Mouse (Mus musculus) E14TG2a.4 (cell line): ENCODE data around the gene Ss18l1.
A peak's percentile ranks its signal among the peaks of the same experiment; 100 is the strongest.

ENCODE experiments used
- H3K27me3 ChIP-seq: 2 replicates; pipeline ENCODE4 v1.6.1; 2014; ENCODE audit warnings: low read length, control low read depth; ENCODE audit not compliant: insufficient read depth
- H3K36me3 ChIP-seq: 2 replicates; pipeline ENCODE4 v1.6.1; 2014; ENCODE audit warnings: low read length, control low read depth; ENCODE audit not compliant: insufficient read depth
- H3K4me1 ChIP-seq: replicated peaks from 2 replicates; pipeline ENCODE4 v1.6.1; 2014; ENCODE audit warnings: low read depth, low read length, control low read depth
- H3K4me3 ChIP-seq: replicated peaks from 2 replicates; pipeline ENCODE4 v1.5.1; 2014; ENCODE audit warnings: mild to moderate bottlenecking, low read length
- H3K9me3 ChIP-seq: 2 replicates; pipeline ENCODE4 v1.6.1; 2014; ENCODE audit warnings: low read length, control low read depth
- CTCF ChIP-seq: conservative IDR thresholded peaks from 2 replicates; pipeline ENCODE4 v1.5.1; 2014; ENCODE audit warnings: low read length
- NANOG ChIP-seq: IDR thresholded peaks from 2 replicates; pipeline ENCODE4 v1.6.1; 2014; ENCODE audit warnings: borderline replicate concordance, low read length, mixed read lengths
- POU5F1 ChIP-seq: IDR thresholded peaks from 2 replicates; pipeline ENCODE4 v1.6.1; 2014; ENCODE audit warnings: low read length, borderline replicate concordance

Ss18l1 gene

DNA sequence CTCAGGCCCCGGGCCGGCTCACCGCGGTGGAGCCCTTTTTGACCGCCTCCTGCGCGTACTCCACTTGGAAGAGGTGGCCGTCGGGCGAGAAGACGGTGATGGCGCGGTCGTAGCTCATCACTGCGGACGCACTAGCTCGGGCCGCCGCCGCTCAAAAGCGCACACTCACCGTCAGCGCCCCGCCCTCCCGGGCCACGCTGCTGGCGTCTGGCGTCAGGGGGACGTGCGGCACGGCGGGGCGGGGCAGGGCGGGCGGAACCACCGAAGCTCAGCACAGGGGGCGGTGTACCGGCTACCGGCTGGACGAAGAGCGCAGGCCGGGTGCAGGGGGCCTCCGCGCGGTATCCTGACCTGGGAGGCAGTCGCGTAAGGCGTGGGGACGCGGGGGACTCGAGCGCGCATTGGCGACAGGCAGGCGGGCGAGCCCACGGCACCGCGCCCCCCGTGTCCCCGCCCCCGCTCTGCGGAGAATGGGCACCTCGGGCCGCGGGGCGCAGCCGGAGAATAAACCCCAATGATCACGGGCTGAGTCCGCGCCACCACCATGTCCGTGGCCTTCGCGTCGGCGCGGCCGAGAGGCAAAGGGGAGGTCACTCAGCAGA lies at the start of gene Ss18l1, which contains the start of gene Psma7:
TSS of gene Ss18l1 (plus strand) at position 254 of the 602 bp plus-strand sequence.
TSS of gene Psma7 (minus strand) at position 178 of the 602 bp plus-strand sequence.
- Histone ChIP-seq H3K4me3 (peak within 1 kb of the TSS; percentile 99), H3K4me1 (peaks cover 59% of the 10 kb centered on the region), H3K9me3 (no peaks in the 10 kb centered on the region), H3K36me3 (peaks cover 35% of the 10 kb centered on the region), H3K27me3 (peaks cover 17% of the 10 kb centered on the region)
- no peak for TF ChIP-seq NANOG

DNA sequence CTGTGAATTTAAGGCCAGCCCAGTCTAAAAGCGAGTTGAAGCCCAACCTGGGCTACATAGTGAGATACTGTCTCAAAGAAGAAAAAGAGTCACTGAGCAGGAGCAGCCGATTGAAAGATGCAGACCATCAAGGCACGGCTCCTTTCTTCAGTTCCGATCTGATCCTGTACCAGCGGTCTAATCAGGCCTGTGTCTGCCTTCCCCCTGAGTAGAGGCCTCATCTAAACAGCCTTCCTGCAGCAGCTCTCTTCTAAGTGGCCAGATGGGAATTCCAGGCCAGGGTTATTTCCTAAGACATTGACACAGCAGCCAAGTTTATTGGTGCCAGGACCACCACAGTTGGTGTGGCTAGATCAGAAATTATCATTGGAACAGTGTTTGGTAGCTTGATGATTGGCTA lies 49.2 kb upstream of the Ss18l1 start:
- TF ChIP-seq NANOG, result no peak
- TF ChIP-seq CTCF, result no peak
- no peak for TF ChIP-seq POU5F1
- Histone ChIP-seq H3K36me3 (no peaks in the 10 kb centered on the region), H3K9me3 (no peaks in the 10 kb centered on the region), H3K27me3 (no peaks in the 10 kb centered on the region), H3K4me1 (peaks cover 39% of the 10 kb centered on the region), H3K4me3 (no peak overlapping the region)

DNA sequence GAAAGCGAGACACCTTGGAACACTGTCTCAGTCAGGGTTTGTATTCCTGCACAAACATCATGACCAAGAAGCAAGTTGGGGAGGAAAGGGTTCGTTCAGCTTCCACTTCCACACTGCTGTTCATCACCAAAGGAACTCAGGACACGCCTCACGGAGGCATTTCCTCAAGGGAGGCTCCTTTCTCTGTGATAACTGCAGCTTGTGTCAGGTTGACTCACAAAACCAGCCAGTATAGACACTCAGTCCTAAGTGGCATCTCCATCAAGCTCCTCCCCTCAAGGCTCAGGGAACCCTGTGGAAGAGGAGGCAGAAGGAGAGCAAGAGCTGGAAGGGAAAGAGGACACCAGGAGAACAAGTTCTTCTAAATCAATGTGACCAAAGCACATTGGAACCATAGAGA lies 43.9 kb upstream of the Ss18l1 start:
- no peaks in the 10 kb centered on the region for H3K27me3 ChIP-seq
- H3K9me3 ChIP-seq, result no peaks in the 10 kb centered on the region
- no peak overlapping the region for H3K4me3 ChIP-seq
- peaks cover 17% of the 10 kb centered on the region for H3K4me1 ChIP-seq
- no peak for TF ChIP-seq NANOG
- TF ChIP-seq POU5F1, result no peak
- no peak for TF ChIP-seq CTCF
- no peaks in the 10 kb centered on the region for H3K36me3 ChIP-seq

DNA sequence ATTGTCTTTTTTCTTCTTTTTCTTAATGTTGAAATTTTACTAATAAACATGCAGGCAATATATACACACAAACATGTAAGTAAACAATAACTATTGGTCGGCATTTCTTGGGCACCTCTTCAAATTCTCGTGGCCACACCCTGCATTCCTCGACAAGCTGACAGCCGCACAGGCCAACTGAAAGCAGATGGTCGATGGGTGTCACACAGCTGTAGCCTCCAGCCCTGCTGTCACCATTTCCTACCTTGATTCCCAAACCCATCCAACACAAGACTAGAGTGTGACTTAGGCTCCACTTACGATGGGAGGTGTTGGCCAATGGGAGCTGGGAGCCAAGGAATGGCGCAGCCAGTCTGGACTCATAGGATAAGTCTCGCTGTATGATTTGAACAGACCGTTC lies 40.7 kb upstream of the Ss18l1 start:
- no peaks in the 10 kb centered on the region for H3K36me3 ChIP-seq
- H3K27me3 ChIP-seq, result 0 out of 2 replicates have a peak, but pooled peaks cover 10% of the 10 kb centered on the region
- H3K4me1 ChIP-seq, result peaks cover 28% of the 10 kb centered on the region
- TF ChIP-seq POU5F1 (no peak), NANOG (no peak), CTCF (no peak)
- no peak overlapping the region for H3K4me3 ChIP-seq
- H3K9me3 ChIP-seq, result no peaks in the 10 kb centered on the region

DNA sequence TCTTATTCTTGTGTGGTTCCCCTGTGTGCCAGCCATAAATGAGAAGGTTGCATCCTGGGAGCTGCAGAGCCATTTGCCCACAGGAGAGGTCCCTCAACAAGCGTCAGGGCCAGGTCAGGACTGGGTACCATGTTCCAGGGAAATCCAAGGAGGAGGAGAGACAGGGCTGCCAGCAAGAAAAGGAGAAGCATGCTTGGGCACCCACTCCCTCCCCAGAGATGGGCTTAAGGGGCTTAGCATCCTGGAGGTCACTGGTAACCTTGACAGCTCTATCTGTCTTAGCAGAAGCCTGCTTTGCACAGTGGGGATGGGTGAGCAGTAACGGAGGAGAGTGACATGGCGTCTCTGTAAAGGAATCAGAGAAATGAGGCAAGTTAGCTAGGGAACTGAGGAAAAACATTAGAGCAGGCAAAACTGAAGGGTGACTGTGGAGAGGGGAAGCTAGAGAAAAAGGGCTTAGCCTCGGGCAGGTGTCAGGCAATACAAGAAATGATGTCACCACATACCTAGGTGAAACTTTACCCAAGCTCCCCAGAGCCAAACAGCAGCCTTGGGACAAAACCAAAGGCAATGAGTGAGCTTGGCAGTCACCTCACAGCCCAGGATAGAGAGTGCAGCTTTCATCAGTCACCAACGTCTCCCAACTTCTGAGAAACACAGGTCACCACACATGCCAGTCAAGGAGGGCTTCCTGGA lies 36.5 kb upstream of the Ss18l1 start:
- no peak for TF ChIP-seq CTCF
- no peak for TF ChIP-seq NANOG
- Histone ChIP-seq H3K27me3 (peaks cover 10% of the 10 kb centered on the region; the same call in 1 of the 2 replicates), H3K4me3 (no peak overlapping the region), H3K36me3 (no peaks in the 10 kb centered on the region), H3K4me1 (peaks cover 28% of the 10 kb centered on the region), H3K9me3 (peaks cover 4% of the 10 kb centered on the region; the same call in 1 of the 2 replicates)

DNA sequence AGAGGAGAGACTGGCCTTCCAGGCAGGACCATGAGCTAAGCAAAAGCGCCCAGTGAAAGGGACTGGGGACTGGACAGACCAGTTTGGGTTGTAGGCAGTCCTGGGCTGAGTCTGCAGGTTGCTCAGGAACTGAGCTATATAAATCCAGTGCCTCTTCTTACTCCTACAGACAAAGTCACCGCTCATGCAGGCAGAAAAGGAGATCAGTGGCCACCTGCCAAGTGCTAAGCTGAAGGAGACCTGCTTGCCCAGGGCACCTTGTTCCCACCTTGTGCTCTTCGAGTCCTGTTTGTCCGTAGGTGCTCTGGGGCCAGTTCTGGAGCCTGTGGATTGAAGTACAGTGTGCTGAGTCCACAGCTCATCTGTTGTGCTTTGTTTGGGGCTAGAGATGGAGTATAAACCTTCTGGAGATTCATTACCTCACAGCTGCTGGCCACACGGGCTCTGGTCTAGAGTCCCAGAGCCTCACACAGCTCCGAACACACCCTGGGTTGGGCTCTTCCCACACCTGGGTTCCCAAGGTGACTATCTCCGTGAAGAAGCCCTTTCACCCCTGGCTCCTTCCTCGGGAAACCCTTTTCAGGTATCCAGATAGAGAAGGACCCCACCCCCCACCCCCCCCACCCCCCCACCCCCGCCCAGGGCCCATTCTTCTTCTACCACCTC lies 35.8 kb upstream of the Ss18l1 start:
- Histone ChIP-seq H3K27me3 (peaks cover 10% of the 10 kb centered on the region; the same call in 1 of the 2 replicates), H3K9me3 (peaks cover 4% of the 10 kb centered on the region; the same call in 1 of the 2 replicates), H3K4me3 (no peak overlapping the region), H3K4me1 (peaks cover 29% of the 10 kb centered on the region), H3K36me3 (no peaks in the 10 kb centered on the region)
- no peak for TF ChIP-seq POU5F1
- no peak for TF ChIP-seq NANOG

DNA sequence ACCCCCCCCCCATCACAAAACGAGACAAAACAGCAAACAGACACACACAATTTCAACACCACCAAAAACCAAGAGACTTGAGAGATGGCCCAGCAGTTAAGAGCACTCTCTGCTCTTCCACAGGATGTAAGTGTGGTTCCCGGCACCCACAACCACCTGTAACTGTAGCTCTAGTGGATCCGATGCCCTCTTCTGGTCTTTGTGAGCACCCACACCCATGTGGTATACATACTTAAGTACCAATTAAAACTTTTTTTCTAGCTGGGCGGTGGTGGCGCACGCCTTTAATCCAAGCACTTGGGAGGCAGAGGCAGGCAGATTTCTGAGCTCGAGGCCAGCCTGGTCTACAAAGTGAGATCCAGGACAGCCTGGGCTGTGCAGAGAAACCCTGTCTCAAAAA lies 31.6 kb upstream of the Ss18l1 start:
- peaks cover 14% of the 10 kb centered on the region for H3K27me3 ChIP-seq
- H3K9me3 ChIP-seq, result peaks cover 4% of the 10 kb centered on the region; the same call in 1 of the 2 replicates
- peaks cover 50% of the 10 kb centered on the region for H3K4me1 ChIP-seq
- TF ChIP-seq CTCF (no peak), NANOG (no peak), POU5F1 (no peak)
- H3K36me3 ChIP-seq, result no peaks in the 10 kb centered on the region
- H3K4me3 ChIP-seq, result no peak overlapping the region

DNA sequence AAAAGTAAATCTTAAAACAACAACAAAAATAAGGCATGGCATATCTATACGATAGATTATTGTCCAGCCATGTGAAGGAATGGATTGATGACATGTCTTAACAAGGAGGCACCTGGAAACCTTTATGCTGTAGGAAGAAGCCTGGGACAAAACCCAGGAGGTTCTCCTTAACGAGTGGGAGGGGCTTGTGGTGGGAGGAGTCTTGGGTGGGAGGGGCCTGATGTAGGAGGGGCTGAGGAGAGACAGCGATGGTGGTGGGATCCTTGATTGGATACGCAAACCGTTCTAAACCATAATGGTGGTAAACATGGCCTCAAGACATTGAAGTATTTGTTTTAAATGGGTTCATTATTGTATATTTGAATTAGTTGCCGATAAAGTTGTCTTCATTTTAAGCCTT lies 30.9 kb upstream of the Ss18l1 start:
- no peak overlapping the region for H3K4me3 ChIP-seq
- TF ChIP-seq POU5F1 (no peak), NANOG (no peak), CTCF (no peak)
- peaks cover 45% of the 10 kb centered on the region for H3K4me1 ChIP-seq
- peaks cover 10% of the 10 kb centered on the region for H3K27me3 ChIP-seq
- no peaks in the 10 kb centered on the region for H3K36me3 ChIP-seq
- H3K9me3 ChIP-seq, result peaks cover 4% of the 10 kb centered on the region; the same call in 1 of the 2 replicates
